Mouse (Mus musculus): ENCODE data around the gene B630019K06Rik.
"Not testable (repeated sequence)": the region's sequence is repeated elsewhere in the genome, so short reads cannot be mapped to it uniquely, and the experiment has no call there.

The B630019K06Rik gene

GRCm38 (mm10) chrX:8892343-8893155 lies at the start of gene B630019K06Rik:
B630019K06Rik (plus strand) TSS chrX:8892382.
- DNase-seq (ENCODE audit: low spot score), result peak; percentile 70

- no peak for DNase-seq (ENCODE audit: low spot score)
Measured at GRCm38 (mm10) chrX:8843694-8844093, 48.5 kb upstream of the B630019K06Rik start, which contains the start of gene Gm6592. Gm6592 (plus strand) TSS chrX:8843994.

GRCm38 (mm10) chrX:8852486-8852885 lies 39.7 kb upstream of the B630019K06Rik start:
- DNase-seq (ENCODE audit: low spot score), result no peak

- peak; percentile 75 for DNase-seq (ENCODE audit: low spot score)
Measured at GRCm38 (mm10) chrX:8864331-8864730, 27.9 kb upstream of the B630019K06Rik start.

GRCm38 (mm10) chrX:8873953-8874352 lies 18.2 kb upstream of the B630019K06Rik start, which contains the start of gene Gm5751:
Gm5751 (plus strand) TSS chrX:8874253.
- DNase-seq (ENCODE audit: low spot score), result not testable (repeated sequence)

- DNase-seq (ENCODE audit: low spot score), result no peak
Measured at GRCm38 (mm10) chrX:8884336-8884735, 7.8 kb upstream of the B630019K06Rik start.

GRCm38 (mm10) chrX:8891975-8892342 lies 223 bp upstream of the B630019K06Rik start:
- DNase-seq (ENCODE audit: low spot score), result no peak

GRCm38 (mm10) chrX:8893182-8893651 lies 1.0 kb downstream of the B630019K06Rik start:
- peak; percentile 3 for DNase-seq (ENCODE audit: low spot score)

GRCm38 (mm10) chrX:8900823-8901222 lies 8.6 kb downstream of the B630019K06Rik start:
- no peak for DNase-seq (ENCODE audit: low spot score)

- no peak for DNase-seq (ENCODE audit: low spot score)
Measured at GRCm38 (mm10) chrX:8901906-8902472, 9.8 kb downstream of the B630019K06Rik start.

GRCm38 (mm10) chrX:8921080-8921479 lies 28.9 kb downstream of the B630019K06Rik start:
- DNase-seq (ENCODE audit: low spot score), result no peak

- DNase-seq (ENCODE audit: low spot score), result no peak
Measured at GRCm38 (mm10) chrX:8921813-8922607, 29.8 kb downstream of the B630019K06Rik start.

GRCm38 (mm10) chrX:8927308-8927707 lies 35.1 kb downstream of the B630019K06Rik start:
- no peak for DNase-seq (ENCODE audit: low spot score)

- no peak for DNase-seq (ENCODE audit: low spot score)
Measured at GRCm38 (mm10) chrX:8944041-8944440, 51.9 kb downstream of the B630019K06Rik start.

Measured in urinary bladder, postnatal 14 days (tissue).